Mouse (Mus musculus): ENCODE data around the gene Epb41l3. TPM values are rescaled to one million over a fixed set of nuclear protein-coding genes. Genes with fewer than 3 reads are reported as not detected.

The Epb41l3 gene
- polyA plus RNA-seq, 1 experiment, result 27.1 TPM

GRCm38 (mm10) chr17:69307636-69308035 is 232.2 kb downstream of the Epb41l3 start:
- Histone ChIP-seq H3K27ac (ENCODE audit: insufficient read depth, low read length) (no peak overlapping the region), H3K4me3 (ENCODE audit: low read depth, low read length) (no peak overlapping the region), H3K9me3 (replicated peaks; ENCODE audit: control insufficient read depth, insufficient read depth, low read length, poor library complexity, severe bottlenecking) (peaks cover 2% of the 10 kb centered on the region; the same call in 1 of the 2 replicates), H3K27me3 (ENCODE audit: control insufficient read depth, insufficient read depth, low read length, poor library complexity, severe bottlenecking) (no peaks in the 10 kb centered on the region), H3K4me1 (ENCODE audit: control insufficient read depth, insufficient read depth, low read length) (no peaks in the 10 kb centered on the region), H3K9ac (ENCODE audit: low read depth, poor library complexity, severe bottlenecking) (no peak overlapping the region), H3K36me3 (ENCODE audit: control insufficient read depth, insufficient read depth, low read length, poor library complexity, severe bottlenecking) (no peaks in the 10 kb centered on the region)
- no peak for TF ChIP-seq CTCF (IDR thresholded peaks at IDR 0.05; ENCODE audit: low read depth, low read length)
- TF ChIP-seq EP300 (IDR thresholded peaks at IDR 0.05; ENCODE audit: insufficient read depth, low read depth, low read length), result no peak
- TF ChIP-seq POLR2A (IDR thresholded peaks at IDR 0.05; ENCODE audit: insufficient read depth, low read length), result no peak

- H3K36me3 ChIP-seq (ENCODE audit: control insufficient read depth, insufficient read depth, low read length, poor library complexity, severe bottlenecking), result no peaks in the 10 kb centered on the region
- no peaks in the 10 kb centered on the region for H3K27me3 ChIP-seq (ENCODE audit: control insufficient read depth, insufficient read depth, low read length, poor library complexity, severe bottlenecking)
- H3K9ac ChIP-seq (ENCODE audit: low read depth, poor library complexity, severe bottlenecking), result no peak overlapping the region
- no peak overlapping the region for H3K27ac ChIP-seq (ENCODE audit: insufficient read depth, low read length)
- H3K9me3 ChIP-seq (replicated peaks; ENCODE audit: control insufficient read depth, insufficient read depth, low read length, poor library complexity, severe bottlenecking), result no peaks in the 10 kb centered on the region; the same call in 1 of the 2 replicates
- TF ChIP-seq EP300 (IDR thresholded peaks at IDR 0.05; ENCODE audit: insufficient read depth, low read depth, low read length), result no peak
- TF ChIP-seq POLR2A (IDR thresholded peaks at IDR 0.05; ENCODE audit: insufficient read depth, low read length), result no peak
- TF ChIP-seq CTCF (IDR thresholded peaks at IDR 0.05; ENCODE audit: low read depth, low read length), result no peak
- H3K4me1 ChIP-seq (ENCODE audit: control insufficient read depth, insufficient read depth, low read length), result no peaks in the 10 kb centered on the region
- H3K4me3 ChIP-seq (ENCODE audit: low read depth, low read length), result no peak overlapping the region
These were observed 234.4 kb downstream of the Epb41l3 start for GRCm38 (mm10) chr17:69309872-69310271.

GRCm38 (mm10) chr17:69320496-69320895 is 245.0 kb downstream of the Epb41l3 start:
- H3K9ac ChIP-seq (ENCODE audit: low read depth, poor library complexity, severe bottlenecking), result no peak overlapping the region
- H3K27me3 ChIP-seq (ENCODE audit: control insufficient read depth, insufficient read depth, low read length, poor library complexity, severe bottlenecking), result no peaks in the 10 kb centered on the region
- H3K4me1 ChIP-seq (ENCODE audit: control insufficient read depth, insufficient read depth, low read length), result no peaks in the 10 kb centered on the region
- H3K36me3 ChIP-seq (ENCODE audit: control insufficient read depth, insufficient read depth, low read length, poor library complexity, severe bottlenecking), result no peaks in the 10 kb centered on the region
- peaks cover 18% of the 10 kb centered on the region for H3K9me3 ChIP-seq (replicated peaks; ENCODE audit: control insufficient read depth, insufficient read depth, low read length, poor library complexity, severe bottlenecking)
- H3K27ac ChIP-seq (ENCODE audit: insufficient read depth, low read length), result no peak overlapping the region
- TF ChIP-seq POLR2A (IDR thresholded peaks at IDR 0.05; ENCODE audit: insufficient read depth, low read length), result no peak
- TF ChIP-seq CTCF (IDR thresholded peaks at IDR 0.05; ENCODE audit: low read depth, low read length), result no peak
- no peak for TF ChIP-seq EP300 (IDR thresholded peaks at IDR 0.05; ENCODE audit: insufficient read depth, low read depth, low read length)
- no peak overlapping the region for H3K4me3 ChIP-seq (ENCODE audit: low read depth, low read length)

GRCm38 (mm10) chr17:69322721-69323120 is 247.2 kb downstream of the Epb41l3 start:
- peaks cover 18% of the 10 kb centered on the region for H3K9me3 ChIP-seq (replicated peaks; ENCODE audit: control insufficient read depth, insufficient read depth, low read length, poor library complexity, severe bottlenecking)
- H3K27me3 ChIP-seq (ENCODE audit: control insufficient read depth, insufficient read depth, low read length, poor library complexity, severe bottlenecking), result no peaks in the 10 kb centered on the region
- TF ChIP-seq POLR2A (IDR thresholded peaks at IDR 0.05; ENCODE audit: insufficient read depth, low read length) (no peak), CTCF (IDR thresholded peaks at IDR 0.05; ENCODE audit: low read depth, low read length) (no peak), EP300 (IDR thresholded peaks at IDR 0.05; ENCODE audit: insufficient read depth, low read depth, low read length) (no peak)
- no peak overlapping the region for H3K4me3 ChIP-seq (ENCODE audit: low read depth, low read length)
- no peaks in the 10 kb centered on the region for H3K4me1 ChIP-seq (ENCODE audit: control insufficient read depth, insufficient read depth, low read length)
- H3K9ac ChIP-seq (ENCODE audit: low read depth, poor library complexity, severe bottlenecking), result no peak overlapping the region
- no peaks in the 10 kb centered on the region for H3K36me3 ChIP-seq (ENCODE audit: control insufficient read depth, insufficient read depth, low read length, poor library complexity, severe bottlenecking)
- H3K27ac ChIP-seq (ENCODE audit: insufficient read depth, low read length), result no peak overlapping the region

Other genes starting within 250 kb of the Epb41l3 start
- gene Tmem200c, start 249.1 kb upstream of the Epb41l3 start, polyA plus RNA-seq (2011; ENCODE audit: insufficient read depth, insufficient read length, low read depth, missing spikeins), result not detected in 2 replicates